Mouse (Mus musculus): Measurements from ENCODE around the gene Atg2a.

Gene Atg2a

GRCm38 (mm10) chr19:6241274-6242107 lies at the start of gene Atg2a:
Gene Atg2a (plus strand): TSS chr19:6241668.
- peak; percentile 100 for DNase-seq (ENCODE audit: low spot score)

- no peak for DNase-seq (ENCODE audit: low spot score)
Measured at GRCm38 (mm10) chr19:6204265-6204664, 37.2 kb upstream of the Atg2a start.

GRCm38 (mm10) chr19:6206716-6207115 lies 34.8 kb upstream of the Atg2a start:
- DNase-seq (ENCODE audit: low spot score) = no peak

- DNase-seq (ENCODE audit: low spot score) = no peak
Measured at GRCm38 (mm10) chr19:6216046-6216705, 25.3 kb upstream of the Atg2a start.

- no peak for DNase-seq (ENCODE audit: low spot score)
Measured at GRCm38 (mm10) chr19:6218606-6219005, 22.9 kb upstream of the Atg2a start.

- DNase-seq (ENCODE audit: low spot score) = no peak
Measured at GRCm38 (mm10) chr19:6226135-6226534, 15.3 kb upstream of the Atg2a start, which contains the start of gene Gpha2. Gene Gpha2 (plus strand): TSS chr19:6226380.

- DNase-seq (ENCODE audit: low spot score) = no peak
Measured at GRCm38 (mm10) chr19:6226763-6227162, 14.7 kb upstream of the Atg2a start.

- no peak for DNase-seq (ENCODE audit: low spot score)
Measured at GRCm38 (mm10) chr19:6227864-6228263, 13.6 kb upstream of the Atg2a start.

GRCm38 (mm10) chr19:6230411-6230810 lies 11.1 kb upstream of the Atg2a start:
- no peak for DNase-seq (ENCODE audit: low spot score)

GRCm38 (mm10) chr19:6231036-6231435 lies 10.4 kb upstream of the Atg2a start:
- no peak for DNase-seq (ENCODE audit: low spot score)

GRCm38 (mm10) chr19:6233647-6234046 lies 7.8 kb upstream of the Atg2a start:
- no peak for DNase-seq (ENCODE audit: low spot score)

GRCm38 (mm10) chr19:6234337-6235083 lies 7.0 kb upstream of the Atg2a start:
- DNase-seq (ENCODE audit: low spot score) = no peak

GRCm38 (mm10) chr19:6235084-6236052 lies 6.1 kb upstream of the Atg2a start, which contains the start of gene Ppp2r5b:
Gene Ppp2r5b (minus strand): TSS chr19:6235872.
- peak; percentile 94 for DNase-seq (ENCODE audit: low spot score)

GRCm38 (mm10) chr19:6236053-6236441 lies 5.4 kb upstream of the Atg2a start:
- DNase-seq (ENCODE audit: low spot score) = peak; percentile 98

GRCm38 (mm10) chr19:6236842-6237241 lies 4.6 kb upstream of the Atg2a start:
- DNase-seq (ENCODE audit: low spot score) = no peak

GRCm38 (mm10) chr19:6238740-6239139 lies 2.7 kb upstream of the Atg2a start:
- DNase-seq (ENCODE audit: low spot score) = no peak

- no peak for DNase-seq (ENCODE audit: low spot score)
Measured at GRCm38 (mm10) chr19:6240136-6240535, 1.3 kb upstream of the Atg2a start.

GRCm38 (mm10) chr19:6240725-6241124 lies 743 bp upstream of the Atg2a start:
- DNase-seq (ENCODE audit: low spot score) = no peak

GRCm38 (mm10) chr19:6242281-6242680 lies 813 bp downstream of the Atg2a start:
- peak; percentile 82 for DNase-seq (ENCODE audit: low spot score)

GRCm38 (mm10) chr19:6243226-6243625 lies 1.8 kb downstream of the Atg2a start:
- no peak for DNase-seq (ENCODE audit: low spot score)

GRCm38 (mm10) chr19:6245806-6246205 lies 4.3 kb downstream of the Atg2a start:
- DNase-seq (ENCODE audit: low spot score) = peak; percentile 79

All from adipocyte (in vitro differentiated cells).